Mouse (Mus musculus) 416B (cell line): ENCODE results near the gene Hp1bp3.

Experiments used
- DNase-seq: peaks from one replicate; pipeline ENCODE4 v3.0.0; 2011; ENCODE audit warnings: low read depth

Gene Hp1bp3

DNA sequence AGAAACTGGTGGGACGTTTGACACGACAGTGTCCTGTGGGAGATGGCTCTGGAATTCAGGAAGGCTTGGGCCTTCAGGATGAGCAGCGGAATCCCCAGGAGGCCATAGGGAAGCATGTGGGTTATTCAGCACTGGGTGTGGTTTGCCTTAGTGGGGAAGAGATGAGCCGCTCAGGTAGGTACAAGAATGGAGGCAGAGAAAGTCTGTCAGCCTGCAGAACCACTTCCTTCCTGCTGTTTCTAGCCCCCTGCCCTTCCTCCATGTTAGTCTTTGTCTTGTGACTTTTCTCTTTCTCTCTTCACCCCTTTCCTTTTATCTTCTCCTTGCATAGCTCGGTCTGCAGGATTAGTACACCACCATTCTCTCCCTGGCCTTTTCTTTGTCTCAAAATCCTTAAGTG, 6.3 kb downstream of the Hp1bp3 start:
- no peak for DNase-seq

DNA sequence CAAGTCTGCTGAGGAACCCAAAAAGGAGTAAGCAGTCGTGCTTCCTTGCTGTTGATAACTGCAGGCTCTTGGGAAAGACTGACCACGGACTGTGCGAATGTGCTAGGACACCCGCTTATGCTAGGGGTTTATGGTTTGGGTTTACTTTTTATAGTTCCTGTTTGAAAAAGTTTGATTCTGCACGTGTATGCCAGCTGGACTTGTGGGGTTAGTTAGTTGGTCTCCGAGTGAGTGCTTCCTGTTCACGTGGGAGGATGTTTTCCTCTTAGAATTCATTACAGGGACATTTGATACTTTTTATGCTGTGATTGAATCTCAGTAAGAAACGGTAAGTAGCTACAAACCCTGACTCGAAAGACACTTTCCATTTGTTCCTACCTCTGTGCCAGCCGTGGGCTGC, 7.5 kb downstream of the Hp1bp3 start:
- DNase-seq, result peak; percentile 78

DNA sequence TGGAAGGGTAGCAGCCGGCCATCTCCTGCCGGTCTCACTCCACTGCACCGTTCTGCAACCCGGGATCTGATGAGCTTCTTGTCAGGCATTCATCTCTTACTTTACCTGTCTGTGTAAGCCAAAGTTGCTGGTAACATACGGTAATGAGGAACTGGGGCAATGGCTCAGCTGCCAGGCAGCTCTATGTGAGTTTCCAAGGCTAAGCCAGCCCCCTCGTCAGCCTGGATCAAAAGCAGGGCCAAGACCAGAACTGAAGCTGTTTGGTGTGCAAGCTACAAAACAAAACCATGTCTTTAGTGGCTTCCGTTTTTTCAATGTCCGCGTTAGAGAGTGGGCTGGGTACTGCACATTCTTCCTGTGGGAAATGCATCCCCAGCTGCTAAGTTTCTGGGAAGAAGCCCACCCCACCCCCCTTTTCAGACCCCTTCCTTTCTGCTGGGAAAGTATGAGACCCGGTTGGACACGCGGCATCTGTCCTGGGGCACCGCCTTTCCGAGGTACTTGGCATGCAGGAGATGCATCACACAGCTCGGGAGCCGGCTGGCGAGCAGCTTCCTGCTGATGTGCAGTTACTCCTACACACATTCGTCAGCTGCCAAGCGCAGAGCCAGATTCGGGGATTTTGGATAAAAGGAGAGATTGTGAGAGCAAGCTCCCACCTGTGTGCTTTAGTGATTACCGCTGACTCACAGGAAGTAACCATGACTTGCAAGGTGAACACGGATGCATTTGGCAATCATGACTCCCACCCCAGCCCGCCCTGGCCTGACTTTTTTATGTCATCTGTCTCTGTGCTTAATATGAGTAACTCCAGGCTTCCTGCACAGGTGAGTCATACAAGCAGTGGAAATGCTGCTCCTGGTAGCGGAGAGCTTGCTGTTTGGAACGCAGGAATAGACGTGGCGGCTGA, 30.9 kb downstream of the Hp1bp3 start:
- peak; percentile 93 for DNase-seq

DNA sequence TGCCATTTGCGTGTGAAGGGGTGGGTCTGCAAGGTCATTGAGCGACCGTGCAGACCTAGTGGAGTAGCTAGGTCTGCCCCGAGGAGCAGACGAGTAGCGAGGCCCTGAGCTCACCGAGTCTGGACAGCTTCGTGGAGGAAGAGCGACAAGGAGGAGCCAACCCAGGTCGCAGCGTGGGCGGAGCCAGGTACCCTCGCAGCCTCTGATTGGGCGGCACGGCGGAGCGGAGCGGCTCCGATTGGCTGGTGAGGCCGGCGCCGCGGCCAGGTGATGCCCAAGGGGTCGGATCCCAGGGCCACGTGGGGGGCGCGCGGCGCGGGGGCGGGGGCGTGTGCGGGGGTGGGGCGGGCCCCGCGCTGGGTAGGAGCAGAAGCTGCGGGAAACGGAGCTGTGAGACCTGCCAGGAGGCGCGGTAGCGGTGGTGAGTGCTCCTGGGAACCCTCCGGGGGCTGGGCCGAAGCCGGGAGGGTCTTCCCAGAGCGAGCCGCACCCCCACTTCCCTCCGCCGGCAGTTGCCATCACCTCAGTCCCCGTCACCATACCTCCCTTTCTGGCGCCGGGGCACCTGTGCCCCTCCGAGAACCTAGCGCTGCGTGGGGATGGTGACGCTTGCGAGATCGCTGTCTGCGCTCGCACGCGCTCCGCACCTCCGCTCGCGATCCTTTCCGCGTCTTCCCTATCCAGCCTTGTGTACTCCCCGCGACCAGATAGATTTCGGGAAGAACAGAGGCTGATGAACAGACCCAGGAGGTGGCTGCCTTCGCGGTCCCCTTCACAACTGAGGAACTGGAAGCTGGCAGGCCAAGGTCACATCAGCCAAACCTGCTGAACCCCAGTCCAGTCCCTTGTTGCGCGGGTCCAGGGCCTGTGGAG, 34.2 kb downstream of the Hp1bp3 start, which contains the start of the genes Sh2d5 and Kif17:
Sh2d5 (plus strand) TSS at position 316 of the 873 bp plus-strand sequence.
Kif17 (plus strand) TSS at position 348 of the 873 bp plus-strand sequence.
- peak; percentile 96 for DNase-seq

DNA sequence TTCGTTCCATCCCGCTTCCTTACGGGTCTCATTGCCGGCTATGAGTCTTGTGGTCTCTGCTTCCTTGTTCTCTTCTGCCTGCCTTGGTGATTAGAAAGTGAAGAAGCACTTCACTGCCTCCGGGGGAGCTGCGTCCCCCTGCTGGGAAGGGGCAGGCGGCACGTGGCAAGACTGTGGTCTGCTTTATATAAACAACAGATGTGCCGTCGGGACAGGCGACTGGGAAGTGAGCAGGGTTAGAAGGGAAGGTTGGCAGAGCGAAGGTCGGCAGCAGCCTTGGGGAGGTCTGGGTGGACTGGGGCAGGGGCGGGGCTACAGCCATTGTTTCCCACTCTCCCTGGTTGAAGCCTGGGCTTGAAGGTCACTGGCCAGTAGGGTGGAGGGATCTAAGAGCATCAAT, 35.7 kb downstream of the Hp1bp3 start:
- peak; percentile 89 for DNase-seq

DNA sequence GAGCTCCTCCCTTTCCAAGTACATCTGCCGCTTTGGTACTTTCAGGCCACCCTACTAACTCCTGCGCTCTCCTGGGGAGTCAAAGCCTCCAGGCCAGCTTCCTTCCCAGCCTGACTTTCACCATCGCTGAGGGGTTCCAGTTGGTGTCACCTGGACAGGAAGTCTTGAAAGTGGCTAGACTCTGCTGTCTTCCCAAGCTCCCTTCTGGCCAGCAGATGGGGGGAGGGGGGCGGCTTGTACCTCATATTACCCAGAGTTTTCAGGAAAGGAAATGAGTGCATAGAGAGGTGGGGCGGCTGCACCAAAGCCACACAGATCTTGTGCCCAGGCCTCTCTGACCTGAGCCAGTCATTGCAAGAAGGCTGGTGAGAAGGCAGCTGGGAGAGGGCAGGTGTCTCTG, 36.1 kb downstream of the Hp1bp3 start:
- DNase-seq, result no peak

DNA sequence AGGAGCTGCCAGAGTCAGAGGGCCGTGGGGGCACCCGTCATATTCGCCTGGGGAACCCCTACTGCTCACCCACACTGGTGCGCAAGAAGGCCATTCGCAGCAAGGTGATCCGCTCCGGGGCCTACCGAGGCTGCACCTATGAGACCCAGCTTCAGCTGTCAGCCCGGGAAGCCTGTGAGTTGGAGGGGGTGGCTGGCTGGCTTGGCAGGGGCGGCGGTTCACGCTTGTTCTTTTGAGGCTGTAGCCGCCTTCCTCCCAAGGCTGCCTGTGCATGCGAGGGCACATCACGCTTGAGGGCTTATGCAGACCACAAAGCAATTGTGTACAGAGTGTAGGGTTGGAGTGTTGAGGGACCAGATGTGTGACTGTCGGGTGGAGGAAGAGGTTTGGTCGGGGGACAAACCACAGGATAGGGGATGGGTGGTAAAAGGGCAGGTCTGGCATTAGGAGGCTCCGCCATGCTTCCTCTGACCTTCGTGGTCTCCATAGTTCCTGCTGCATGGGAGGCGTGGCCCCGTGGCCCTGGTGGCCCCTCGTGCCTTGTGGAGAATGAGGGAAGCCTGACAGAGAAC, 41.1 kb downstream of the Hp1bp3 start:
- DNase-seq, result peak; percentile 99

DNA sequence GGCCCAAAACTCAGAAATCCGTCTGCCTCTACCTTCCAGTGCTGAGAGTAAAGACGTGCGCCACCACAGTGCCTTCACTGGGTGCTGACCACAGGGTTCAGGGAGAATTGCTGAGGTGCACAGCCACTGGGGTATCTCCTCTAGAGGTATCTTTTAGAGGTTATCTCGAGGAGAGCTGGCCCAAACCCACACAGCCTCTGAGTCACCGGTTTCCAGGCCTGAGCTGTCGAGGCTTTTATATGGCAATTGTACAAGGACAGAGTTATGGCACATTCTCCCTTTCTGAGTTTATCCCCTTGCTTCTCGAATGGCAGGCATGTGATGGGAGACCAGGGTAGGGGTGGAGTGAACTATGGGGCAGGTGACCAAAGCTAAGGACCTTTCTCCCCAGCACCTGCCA, 42.6 kb downstream of the Hp1bp3 start:
- DNase-seq, result peak; percentile 71

DNA sequence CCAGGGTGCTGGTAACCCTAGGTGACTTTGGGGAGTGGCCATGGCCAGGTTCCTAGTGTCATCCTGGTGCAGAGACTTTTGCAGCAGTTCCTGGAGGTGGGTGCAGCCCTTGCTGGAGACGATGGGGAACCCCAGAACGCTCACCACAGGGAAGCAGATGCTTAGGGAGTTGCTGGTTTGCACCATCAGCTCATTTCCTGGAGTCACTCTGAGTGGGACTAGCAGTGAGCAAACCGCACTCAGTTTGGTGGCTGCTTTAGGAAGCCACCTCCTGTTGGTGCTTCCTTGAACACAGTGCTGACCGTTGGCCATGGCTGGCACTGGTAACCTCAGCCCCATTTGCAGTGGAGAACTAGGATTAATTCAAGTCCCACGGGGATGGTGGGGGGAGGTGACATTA, 43.4 kb downstream of the Hp1bp3 start:
- DNase-seq, result peak; percentile 98

DNA sequence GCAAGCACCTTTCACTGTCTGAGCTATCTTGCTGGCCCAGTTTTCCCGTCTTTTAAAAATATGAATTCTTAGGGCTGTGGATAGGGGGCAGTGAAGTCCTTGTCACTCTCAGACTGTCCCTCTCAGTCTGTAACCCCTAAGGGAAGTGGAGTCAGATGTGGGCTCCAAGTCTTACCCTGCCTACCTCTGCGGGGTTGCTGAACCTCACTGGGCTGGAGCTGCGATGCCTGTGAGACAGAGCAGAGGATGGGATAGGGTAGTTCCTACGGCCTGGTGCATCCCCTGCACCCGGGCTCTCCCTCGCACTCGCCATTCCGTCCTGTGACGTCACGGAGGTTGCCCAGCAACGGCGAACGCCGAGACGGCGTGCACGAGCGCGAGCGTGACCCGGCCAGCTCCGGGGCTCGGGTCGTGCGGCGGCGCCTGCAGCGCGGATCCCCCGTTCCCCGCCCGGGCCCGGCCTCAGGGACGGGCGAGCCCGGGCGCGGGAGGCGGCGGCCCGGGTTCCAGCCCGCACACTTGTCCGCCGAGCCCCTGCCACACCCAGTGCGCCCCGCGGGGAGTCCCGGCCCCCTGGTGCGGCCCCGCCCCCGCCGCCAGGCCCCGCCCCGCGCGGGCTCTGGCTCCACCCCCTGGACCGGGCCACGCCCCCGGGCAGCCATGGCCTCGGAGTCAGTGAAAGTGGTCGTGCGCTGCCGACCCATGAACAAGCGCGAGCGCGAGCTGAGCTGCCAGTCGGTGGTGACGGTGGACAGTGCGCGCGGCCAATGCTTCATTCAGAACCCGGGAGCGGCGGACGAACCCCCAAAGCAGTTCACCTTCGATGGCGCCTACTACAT, 46.0 kb downstream of the Hp1bp3 start:
- peak; percentile 91 for DNase-seq

DNA sequence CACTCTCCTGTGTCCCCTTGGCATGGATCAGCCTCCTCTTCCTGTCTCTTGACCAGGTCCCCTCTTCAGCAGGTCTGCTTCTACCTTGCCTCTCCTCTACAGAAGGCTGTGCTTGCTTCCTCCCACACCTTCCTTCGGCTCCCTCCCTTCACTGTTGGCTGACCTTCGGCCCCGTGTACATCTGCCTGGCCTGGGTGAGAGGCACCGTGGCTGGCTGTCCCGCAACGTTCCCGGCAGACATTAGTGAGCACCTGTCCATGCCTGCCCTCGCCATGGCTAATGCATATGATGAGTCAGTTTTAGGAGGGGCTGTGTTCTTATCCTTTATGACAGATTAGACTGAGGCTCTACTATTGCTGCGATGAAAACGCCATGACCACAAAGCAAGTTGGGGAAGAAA, 51.8 kb downstream of the Hp1bp3 start:
- no peak for DNase-seq

DNA sequence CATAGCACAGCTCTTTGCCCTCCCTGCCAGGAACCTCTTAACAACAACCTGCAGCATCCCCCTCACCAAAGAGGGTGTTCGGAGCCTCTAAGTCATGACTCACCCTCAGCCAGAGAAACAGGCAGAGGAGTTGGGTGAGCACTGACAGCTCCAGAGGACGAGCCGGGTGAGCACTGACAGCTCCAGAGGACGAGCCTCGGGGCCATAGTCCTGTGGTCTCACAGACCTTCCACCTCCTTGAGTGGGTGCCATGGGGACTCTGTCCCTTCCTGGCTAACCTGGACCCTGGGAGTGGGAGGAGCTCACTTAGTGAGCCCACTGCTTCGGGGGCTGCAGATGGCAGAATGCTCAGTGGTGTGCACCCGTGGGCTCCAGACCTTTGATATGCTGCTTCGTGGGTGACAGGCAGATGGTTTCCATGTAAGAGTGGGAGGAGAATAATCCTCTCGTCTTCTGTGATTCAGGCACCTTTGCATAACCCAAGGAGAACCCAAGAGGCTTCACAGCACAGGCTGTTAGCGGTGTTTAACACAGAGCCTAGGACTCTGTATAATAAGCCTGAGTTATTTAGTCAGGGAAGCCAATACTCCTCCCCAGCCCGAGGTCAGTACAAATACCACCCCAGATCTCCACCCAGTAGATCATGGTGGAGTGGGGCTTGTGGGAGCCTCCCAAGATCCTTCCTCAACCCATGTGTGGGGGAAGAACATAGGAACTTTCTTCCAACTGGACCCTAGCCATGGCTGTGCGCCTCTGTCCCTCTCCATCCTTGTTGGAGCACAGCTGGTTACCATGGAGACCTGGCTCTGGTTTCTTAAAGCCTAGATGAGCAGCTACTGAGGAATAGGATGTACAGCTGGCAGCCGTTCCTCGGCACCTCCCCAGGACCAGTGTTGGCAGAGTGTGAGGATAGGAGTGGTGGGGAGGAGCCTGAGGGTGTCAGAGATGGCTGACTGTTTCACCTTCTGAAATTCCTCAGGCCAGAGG, 56.2 kb downstream of the Hp1bp3 start:
- no peak for DNase-seq

DNA sequence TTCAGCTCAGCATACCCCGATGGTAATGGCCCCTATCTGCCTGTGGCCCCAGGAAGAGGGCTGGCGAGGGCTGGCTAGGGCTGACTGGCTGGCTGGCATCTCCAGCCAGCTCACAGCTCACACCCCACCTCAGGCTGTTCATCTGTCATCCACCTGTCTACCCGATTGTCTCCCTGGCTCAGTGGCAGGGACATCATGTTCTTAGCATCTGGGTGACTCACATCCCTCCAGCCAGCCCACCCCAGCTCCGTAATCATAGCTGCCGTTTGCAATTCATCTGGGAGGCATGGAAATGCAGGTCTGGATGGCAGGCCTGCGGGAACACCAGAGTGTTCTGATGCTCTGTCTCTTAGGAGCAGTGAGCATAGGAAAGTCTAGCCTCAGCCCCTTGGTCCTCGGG, 62.2 kb downstream of the Hp1bp3 start:
- DNase-seq, result no peak

DNA sequence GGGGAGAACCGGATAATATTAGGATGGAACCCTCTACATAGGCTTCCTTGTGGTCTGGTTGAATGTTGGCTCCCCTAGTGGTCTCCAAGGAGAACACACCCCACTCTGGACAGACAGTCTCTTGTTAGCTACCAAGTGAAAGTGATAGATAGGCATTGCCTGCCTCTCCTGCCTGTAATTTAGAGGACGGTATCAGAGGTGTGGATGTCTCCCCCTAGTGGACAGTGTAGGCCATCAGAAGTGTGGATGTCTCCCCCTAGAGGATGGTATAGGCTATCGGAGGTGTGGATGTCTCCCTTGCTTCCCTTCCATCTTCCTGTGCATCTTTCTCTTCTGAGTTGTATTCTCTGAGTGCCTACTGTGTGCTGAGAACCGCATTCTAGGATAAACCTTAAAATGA, 66.7 kb downstream of the Hp1bp3 start:
- peak; percentile 96 for DNase-seq

DNA sequence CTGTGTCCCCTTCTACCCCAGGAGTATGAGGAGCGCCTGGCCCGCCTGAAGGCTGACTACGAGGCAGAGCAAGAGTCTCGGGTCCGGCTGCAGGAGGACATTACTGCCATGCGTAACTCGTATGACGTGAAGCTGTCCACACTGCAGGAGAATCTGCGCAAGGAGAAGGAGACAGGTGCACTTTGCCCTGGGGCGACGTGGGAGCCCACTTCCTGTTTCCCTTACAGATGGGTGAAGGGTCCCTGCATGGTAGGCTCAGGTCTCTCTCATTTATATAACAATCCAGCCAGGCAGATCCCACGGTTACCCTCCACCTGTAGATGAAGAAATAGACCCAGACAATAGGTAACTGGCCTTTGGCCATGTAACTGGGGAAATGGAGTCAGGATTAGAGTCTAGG, 70.3 kb downstream of the Hp1bp3 start:
- no peak for DNase-seq

DNA sequence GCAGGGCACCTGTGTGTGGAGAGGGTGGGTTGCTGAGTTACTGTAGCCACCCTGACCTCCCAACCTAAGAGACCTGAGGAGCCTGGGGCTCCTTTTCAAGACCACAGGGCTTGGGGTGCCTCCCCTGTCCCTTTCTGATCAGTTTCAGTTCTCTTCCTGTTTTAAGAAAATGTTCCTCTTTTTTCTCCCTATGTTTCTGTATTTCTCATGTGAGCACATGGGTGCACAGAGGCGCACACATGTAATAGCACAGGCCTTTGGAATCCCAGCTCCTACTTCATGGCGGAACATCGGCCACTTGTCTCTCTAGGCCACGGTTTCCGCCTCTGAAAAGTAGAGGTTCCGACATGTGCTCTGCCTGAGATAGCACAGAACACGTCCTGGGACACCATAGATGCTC, 72.6 kb downstream of the Hp1bp3 start:
- no peak for DNase-seq

DNA sequence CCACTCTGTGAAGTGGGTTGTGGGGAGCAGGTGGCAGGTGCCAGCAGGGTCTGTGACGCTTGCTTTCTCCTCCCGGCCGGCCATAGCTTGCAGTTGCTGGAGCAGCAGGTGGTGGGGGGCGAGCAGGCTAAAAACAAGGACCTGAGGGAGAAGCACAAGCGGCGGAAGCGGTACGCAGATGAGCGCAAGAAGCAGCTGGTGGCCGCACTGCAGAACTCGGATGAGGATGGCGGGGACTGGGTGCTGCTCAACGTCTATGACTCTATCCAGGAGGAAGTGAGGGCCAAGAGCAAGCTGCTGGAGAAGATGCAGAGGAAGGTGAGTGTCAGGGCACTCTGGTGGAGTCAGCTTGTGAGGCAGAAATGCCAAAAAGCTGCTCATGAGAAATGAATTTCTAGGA, 75.9 kb downstream of the Hp1bp3 start:
- no peak for DNase-seq

DNA sequence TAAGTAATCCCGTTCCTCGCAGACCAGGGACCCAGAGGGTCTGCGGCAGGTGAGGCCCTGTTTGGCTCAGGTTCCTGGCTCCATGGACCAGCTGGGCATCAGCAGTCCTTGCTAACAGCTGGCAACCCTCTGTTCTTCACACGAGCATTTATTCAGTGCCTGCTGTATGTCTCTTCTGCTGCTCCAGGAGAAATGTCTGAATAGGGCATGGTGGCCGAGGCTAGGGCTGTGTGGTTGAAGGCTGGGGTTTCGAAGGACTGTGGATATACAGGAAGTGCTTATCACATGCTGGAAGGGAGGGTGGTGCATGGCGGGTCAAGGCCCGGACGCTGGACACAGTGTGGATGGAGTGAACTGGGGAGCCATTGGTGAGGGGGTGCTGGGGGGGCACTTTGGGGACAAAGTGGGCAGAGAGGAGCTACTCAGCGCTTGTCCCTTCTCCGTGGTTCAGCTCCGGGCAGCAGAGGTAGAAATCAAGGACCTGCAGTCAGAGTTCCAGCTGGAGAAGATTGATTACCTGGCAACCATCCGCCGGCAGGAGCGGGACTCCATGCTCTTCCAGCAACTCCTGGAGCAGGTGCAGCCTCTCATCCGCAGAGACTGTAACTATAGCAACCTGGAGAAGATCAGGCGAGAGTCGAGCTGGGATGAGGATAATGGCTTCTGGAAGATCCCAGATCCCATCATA, 77.3 kb downstream of the Hp1bp3 start:
- no peak for DNase-seq

DNA sequence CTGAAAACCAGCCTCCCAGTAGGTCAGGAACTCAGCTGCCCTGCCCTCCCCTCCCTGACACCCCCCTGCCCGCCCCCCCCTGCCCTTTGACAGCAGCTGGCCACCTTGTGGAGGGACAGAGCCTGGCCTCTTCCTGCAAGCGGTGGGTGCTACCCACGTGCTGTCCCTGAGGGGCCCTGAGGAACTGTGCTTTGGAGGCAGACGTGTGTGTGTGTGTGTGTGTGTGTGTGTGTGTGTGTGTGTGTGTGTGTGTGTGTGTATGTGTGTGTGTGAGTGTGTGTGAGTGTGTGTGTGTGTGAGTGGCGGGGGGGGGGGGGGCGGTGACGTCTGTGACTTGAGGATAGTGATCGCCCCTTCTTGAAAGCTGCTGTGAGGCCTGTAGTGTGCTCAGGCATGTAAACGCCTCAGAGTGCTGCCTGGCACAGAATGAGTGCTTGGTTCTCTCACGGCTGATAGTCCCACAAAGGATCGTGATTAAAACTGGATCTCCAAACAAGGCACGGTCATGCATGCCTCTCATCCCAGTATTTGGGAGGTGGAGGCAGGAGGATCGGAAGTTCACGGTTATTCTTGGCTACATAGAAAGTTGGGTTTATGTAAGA, 78.0 kb downstream of the Hp1bp3 start:
- no peak for DNase-seq
